Mouse (Mus musculus): ENCODE results near the gene Ciita.

Gene Ciita

GRCm38 (mm10) chr16:10479857-10480256 lies at the start of gene Ciita:
Gene Ciita (plus strand): TSS chr16:10480059.
- no peak for DNase-seq

- DNase-seq, result no peak
These were observed 47.9 kb upstream of the Ciita start for GRCm38 (mm10) chr16:10431911-10432310.

GRCm38 (mm10) chr16:10432387-10432786 lies 47.5 kb upstream of the Ciita start:
- DNase-seq, result no peak

- DNase-seq, result no peak
These were observed 46.5 kb upstream of the Ciita start for GRCm38 (mm10) chr16:10433344-10433743.

GRCm38 (mm10) chr16:10436166-10436565 lies 43.7 kb upstream of the Ciita start:
- DNase-seq, result no peak

GRCm38 (mm10) chr16:10438055-10438454 lies 41.8 kb upstream of the Ciita start:
- no peak for DNase-seq

GRCm38 (mm10) chr16:10441328-10441727 lies 38.5 kb upstream of the Ciita start:
- no peak for DNase-seq

- no peak for DNase-seq
These were observed 38.1 kb upstream of the Ciita start for GRCm38 (mm10) chr16:10441761-10442160.

- DNase-seq, result no peak
These were observed 36.1 kb upstream of the Ciita start for GRCm38 (mm10) chr16:10443723-10444122.

- DNase-seq, result no peak
These were observed 33.1 kb upstream of the Ciita start for GRCm38 (mm10) chr16:10446573-10447263.

GRCm38 (mm10) chr16:10447264-10447594 lies 32.6 kb upstream of the Ciita start, which contains the start of gene Tvp23a:
Gene Tvp23a (minus strand): TSS chr16:10447362.
- peak; percentile 79 for DNase-seq

- no peak for DNase-seq
These were observed 32.1 kb upstream of the Ciita start for GRCm38 (mm10) chr16:10447781-10448180.

GRCm38 (mm10) chr16:10448931-10449330 lies 30.9 kb upstream of the Ciita start:
- DNase-seq, result no peak

GRCm38 (mm10) chr16:10451906-10452305 lies 28.0 kb upstream of the Ciita start:
- DNase-seq, result peak; percentile 20

- peak; percentile 96 for DNase-seq
These were observed 27.4 kb upstream of the Ciita start for GRCm38 (mm10) chr16:10452445-10452896.

GRCm38 (mm10) chr16:10453872-10454582 lies 25.8 kb upstream of the Ciita start:
- DNase-seq, result no peak

- no peak for DNase-seq
These were observed 25.3 kb upstream of the Ciita start for GRCm38 (mm10) chr16:10454583-10454974.

- no peak for DNase-seq
These were observed 19.7 kb upstream of the Ciita start for GRCm38 (mm10) chr16:10460188-10460587.

- DNase-seq, result no peak
These were observed 18.7 kb upstream of the Ciita start for GRCm38 (mm10) chr16:10461178-10461577.

- DNase-seq, result peak; percentile 18
These were observed 14.7 kb upstream of the Ciita start for GRCm38 (mm10) chr16:10465011-10465681.

GRCm38 (mm10) chr16:10467391-10468107 lies 12.3 kb upstream of the Ciita start:
- no peak for DNase-seq

GRCm38 (mm10) chr16:10468201-10468600 lies 11.7 kb upstream of the Ciita start:
- DNase-seq, result no peak

- no peak for DNase-seq
These were observed 7.9 kb upstream of the Ciita start for GRCm38 (mm10) chr16:10471950-10472349.
